Mouse (Mus musculus): ENCODE results near the gene Csmd2.

- no peak for TF ChIP-seq POLR2A (IDR thresholded peaks at IDR 0.05; ENCODE audit: borderline replicate concordance, extremely low read depth, low read depth, low read length)
- no peak for TF ChIP-seq CTCF (IDR thresholded peaks at IDR 0.05; ENCODE audit: insufficient read depth, low read length)
Observed at GRCm38 (mm10) chr4:128179581-128179980, 191.9 kb downstream of the Csmd2 start.

All from lung, adult 2 months (tissue).